ENCODE assay signal across 8 mouse cellular contexts in genomic region chr14:62464966-62465365, GRCm38 (mm10). TPM values are rescaled to one million over a fixed set of nuclear protein-coding genes. Genes with fewer than 3 reads are reported as not detected.
A peak's percentile ranks its signal among the peaks of the same experiment; 100 is the strongest.
DNase-seq lines count a peak whose midpoint lies in the region; ATAC-seq and TF ChIP-seq lines count a peak whose summit lies in the region.
"Had no signal": no experiment of that assay in that cellular context is flagged by ENCODE, and none has a peak within 500 bp of the region (broad histone marks: within the 10 kb centered on the region; RNA-seq: fewer than 3 reads in every experiment).

No protein-coding gene starts in this region.

- no peaks in the 10 kb centered on the region for H3K9me3 ChIP-seq in ES-E14 (ENCODE audit: control insufficient read depth, insufficient read depth, low read depth, low read length)
- H3K9me3 ChIP-seq in embryonic facial prominence, embryonic 12.5 days: 0 out of 2 replicates have a peak, but pooled peaks cover 2% of the 10 kb centered on the region
- H3K9me3 ChIP-seq in limb, embryonic 13.5 days: no peaks in the 10 kb centered on the region

- in situ Hi-C loops in ES-E14 (cut with MboI; ENCODE audit: low sequenced_read_pairs in 2 of 2, unreplicated experiment in 2 of 2): no loop called here

- H3K27ac ChIP-seq in ES-E14 (ENCODE audit: insufficient read depth, low read depth, low read length, poor library complexity, severe bottlenecking): no peak overlapping the region; the same call in 1 of the 2 replicates
- no peak overlapping the region for H3K27ac ChIP-seq in embryonic facial prominence, embryonic 12.5 days
- H3K27ac ChIP-seq in limb, embryonic 13.5 days: no peak overlapping the region

- no peaks in the 10 kb centered on the region for H3K36me3 ChIP-seq in ES-E14 (ENCODE audit: control insufficient read depth, insufficient read depth, low read length, poor library complexity, severe bottlenecking)
- no peaks in the 10 kb centered on the region for H3K36me3 ChIP-seq in embryonic facial prominence, embryonic 12.5 days
- no peaks in the 10 kb centered on the region for H3K36me3 ChIP-seq in limb, embryonic 13.5 days

- H3K9ac ChIP-seq in ES-E14 (ENCODE audit: insufficient read depth, low read depth, low read length, poor library complexity, severe bottlenecking): no peak overlapping the region; the same call in 1 of the 2 replicates
- H3K9ac ChIP-seq in embryonic facial prominence, embryonic 12.5 days: no peak overlapping the region
- no peak overlapping the region for H3K9ac ChIP-seq in limb, embryonic 13.5 days

- no peaks in the 10 kb centered on the region for H3K27me3 ChIP-seq in embryonic facial prominence, embryonic 12.5 days
- H3K27me3 ChIP-seq in limb, embryonic 13.5 days: peaks cover 13% of the 10 kb centered on the region

- WGBS in embryonic facial prominence, embryonic 12.5 days: 16% methylated on average over 9 of the region's 9 CpGs
- 23% methylated on average over 9 of the region's 9 CpGs for WGBS in limb, embryonic 13.5 days

- DNase-seq in 3T3-L1 (ENCODE audit: low read depth, low spot score): peak; percentile 48
- no peak for DNase-seq in ES-E14 (ENCODE audit: low read depth, low spot score)
- DNase-seq in heart, postnatal 4 days: peak; percentile 38
- no peak for DNase-seq in spleen, postnatal 10 days (ENCODE audit: low spot score in 2 of 2)
- no peak for DNase-seq in right cerebral cortex, adult 18-20 months

- peak overlapping the region; percentile 34 to 35; a peak in 2 of 4 replicates for H3K4me3 ChIP-seq in ES-E14 (ENCODE audit: insufficient read depth in 1 of 2, low read depth in 1 of 2, low read length in 2 of 2, poor library complexity in 1 of 2, severe bottlenecking in 1 of 2)
- H3K4me3 ChIP-seq in embryonic facial prominence, embryonic 12.5 days: no peak overlapping the region
- no peak overlapping the region for H3K4me3 ChIP-seq in limb, embryonic 13.5 days

- H3K4me1 ChIP-seq in ES-E14 (ENCODE audit: control insufficient read depth in 2 of 2, insufficient read depth in 2 of 2, low read length in 2 of 2, poor library complexity in 1 of 2): peaks cover 0 to 5% of the 10 kb centered on the region in 2 experiments; a peak in 1 of 4 replicates
- 0 out of 2 replicates have a peak, but pooled peaks cover 5% of the 10 kb centered on the region for H3K4me1 ChIP-seq in embryonic facial prominence, embryonic 12.5 days
- H3K4me1 ChIP-seq in limb, embryonic 13.5 days: peaks cover 5% of the 10 kb centered on the region

- ATAC-seq in embryonic facial prominence, embryonic 12.5 days (ENCODE audit: insufficient number of reproducible peaks, insufficient read depth, low FRiP score, low TSS enrichment): no peak
- no peak for ATAC-seq in limb, embryonic 13.5 days (ENCODE audit: low FRiP score, low read depth)

- H3K4me2 ChIP-seq in embryonic facial prominence, embryonic 12.5 days (replicated peaks): peak overlapping the region; percentile 28
- peak overlapping the region; percentile 34 for H3K4me2 ChIP-seq in limb, embryonic 13.5 days (replicated peaks)

TF ChIP-seq in ES-E14, 5 proteins besides CTCF, POLR2A, EP300 and RAD21:
- TF ChIP-seq ZC3H11A (IDR thresholded peaks at IDR 0.05; ENCODE audit: borderline replicate concordance, low read depth, low read length) (no peak), ZNF384 (IDR thresholded peaks at IDR 0.05; ENCODE audit: low read depth, low read length) (no peak), HCFC1 (IDR thresholded peaks at IDR 0.05; ENCODE audit: borderline replicate concordance, insufficient read depth, low read length) (no peak), MAFK (IDR thresholded peaks at IDR 0.05; ENCODE audit: insufficient read depth, low read depth, low read length) (no peak)

RNA-seq across cellular contexts. Expression of gene Gucy1b2, which starts 8.9 kb away (rescaled TPM):
- total RNA-seq in ES-E14 (2012; rRNA removed): not detected in 2 replicates
- 0.08 and 0.23 TPM in 2 replicates for polyA plus RNA-seq in embryonic facial prominence, embryonic 12.5 days (2016; fragmentation: Nextera tagmentation; extraction: Ambion mirVana)
- total RNA-seq in heart, postnatal 4 days (2021): under 1 TPM in 1 of 2 experiments, not detected in 1; 0.18 TPM
- 0.40 and 0.71 TPM in 2 replicates for polyA plus RNA-seq in limb, embryonic 13.5 days (2015; fragmentation: Nextera tagmentation; extraction: Ambion mirVana)
- polyA plus RNA-seq: stomach, embryonic 14.5 days had no signal

Comparison
In these comparisons a context has a peak if more than half of its experiments do, and no peak if none do; other contexts are left out.
1. DNase-seq: peak in 3T3-L1 (single experiment) and heart, postnatal 4 days (single experiment); none in ES-E14 (single experiment), spleen, postnatal 10 days (0 of 2) and right cerebral cortex, adult 18-20 months (single experiment).
2. H3K4me3 ChIP-seq: peak in ES-E14 (2 of 2); none in embryonic facial prominence, embryonic 12.5 days (single experiment) and limb, embryonic 13.5 days (single experiment).